Mouse (Mus musculus) spleen, adult 18-20 months (tissue): ENCODE measurements at regions not wholly inside any gene's neighbourhood (a gene's known extent, or its start where the extent isn't known, plus 50 kb on each side); places are given as distances from the start of the nearest gene placed in this dataset.

ENCODE experiments used
- DNase-seq, 2 experiments: peaks; one replicate each; pipeline ENCODE4 v3.0.0; 2022; ENCODE audit warnings: mixed read lengths in 2 of 2

DNA sequence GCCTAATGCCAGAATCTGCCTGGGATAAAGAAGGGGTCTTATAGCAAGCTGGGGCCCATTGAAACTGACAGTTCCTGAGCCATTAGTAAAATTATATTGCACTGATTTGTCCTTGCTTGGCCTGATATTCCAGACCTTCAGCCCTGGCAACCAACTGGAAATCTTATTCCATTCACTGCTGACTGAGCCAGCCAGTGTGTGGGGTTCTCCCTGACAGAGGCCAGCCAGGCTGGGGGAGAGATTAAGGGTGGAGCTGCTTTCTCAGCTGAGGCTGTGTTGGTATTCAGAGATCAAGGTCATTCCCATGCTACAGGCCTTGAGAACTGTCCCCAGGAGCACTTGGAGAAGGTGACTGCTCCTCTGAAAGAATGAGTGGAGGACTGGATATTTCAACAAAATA, 226.9 kb downstream of the Ar start:
- DNase-seq = no peak

DNA sequence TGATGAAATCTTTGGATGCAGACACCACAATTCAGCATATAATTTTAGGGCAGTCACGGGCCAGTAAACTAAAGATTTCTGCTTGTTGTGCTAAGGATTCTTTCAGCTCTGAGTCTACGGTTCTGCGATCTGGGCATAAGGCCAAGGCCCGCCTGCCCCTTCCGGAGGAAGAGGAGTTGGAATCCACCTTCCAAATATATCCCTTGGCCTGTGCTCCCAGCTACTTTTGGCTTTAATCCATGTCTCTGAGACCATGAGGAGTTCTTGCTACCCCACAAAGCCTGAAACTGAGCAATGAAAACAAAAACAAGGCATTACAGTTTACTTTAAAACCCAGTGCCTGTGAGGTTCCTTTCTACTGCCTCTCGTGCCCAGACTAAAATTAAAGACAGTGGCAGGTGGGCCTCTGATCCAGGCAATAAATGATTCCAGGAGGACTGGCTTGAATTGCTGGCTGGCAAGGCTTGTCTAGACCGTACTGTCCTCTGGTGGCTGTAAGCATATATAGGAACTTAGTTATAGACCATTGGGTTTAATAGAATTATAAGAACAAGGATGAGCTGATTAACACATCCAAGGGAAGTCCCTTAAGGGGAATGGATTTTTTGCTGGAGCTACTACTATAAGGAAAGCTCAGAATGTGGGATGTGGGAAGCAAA, 231.8 kb downstream of the Ar start:
- DNase-seq = peak in 1 of 2 experiments; percentile 0

GRCm38 (mm10) chrX:98384017-98384416, 235.4 kb downstream of the Ar start:
- DNase-seq = no peak

- DNase-seq = no peak
These were observed 243.8 kb downstream of the Ar start for GRCm38 (mm10) chrX:98392376-98392775.

- no peak for DNase-seq
These were observed 260.5 kb downstream of the Ar start for GRCm38 (mm10) chrX:98409090-98409489.

GRCm38 (mm10) chrX:98419437-98419836, 270.9 kb downstream of the Ar start:
- DNase-seq = no peak

- DNase-seq = no peak
These were observed 303.5 kb downstream of the Ar start for GRCm38 (mm10) chrX:98452026-98452425.

DNA sequence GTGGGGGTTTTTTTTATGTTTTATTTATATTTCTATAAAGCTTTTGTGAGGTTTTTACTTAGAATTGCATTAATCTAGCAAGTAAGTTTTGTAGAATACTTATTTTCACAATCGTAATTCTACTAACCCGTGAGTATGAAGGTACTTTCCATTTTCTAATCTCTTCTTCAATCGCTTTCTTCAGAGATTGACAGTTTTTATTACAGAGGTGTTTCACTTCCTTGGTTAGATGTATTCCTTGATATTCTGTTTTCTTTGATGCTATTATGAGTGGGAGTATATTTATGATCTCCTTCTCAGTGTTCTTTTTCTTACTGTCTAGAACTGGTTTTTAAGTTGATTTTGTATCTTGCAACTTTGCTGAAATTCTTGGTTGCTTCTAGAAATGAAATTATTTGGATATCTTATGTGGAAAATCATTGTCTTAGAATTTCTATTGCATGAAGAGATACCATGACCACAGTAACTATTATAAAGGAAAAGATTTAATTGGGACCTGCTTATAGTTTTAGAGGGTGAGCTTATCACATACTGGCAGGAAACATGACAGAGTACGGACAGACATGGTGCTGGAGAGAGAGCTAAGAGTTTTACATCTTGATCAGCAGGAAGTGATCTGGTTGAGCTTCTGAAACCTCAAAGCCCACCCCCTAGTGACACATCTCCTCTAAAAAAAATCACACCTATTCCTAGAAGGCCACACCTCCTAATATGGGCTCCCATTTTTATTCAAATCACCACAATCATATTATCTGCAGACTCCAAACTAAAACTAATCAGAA, 328.1 kb downstream of the Ar start:
- no peak for DNase-seq
